Mouse (Mus musculus): Measurements from ENCODE around the gene Iscu.

- TF ChIP-seq GATA1 (IDR thresholded peaks at IDR 0.05; ENCODE audit: borderline replicate concordance, low read length) (no peak), FLI1 (IDR thresholded peaks at IDR 0.05; ENCODE audit: low read length) (no peak)
These were observed 48.8 kb upstream of the Iscu start for GRCm38 (mm10) chr5:113723567-113724237.

All from megakaryocyte, embryonic 14.5 days (primary cell).